Mouse (Mus musculus) E14TG2a.4 (cell line): ENCODE data around the gene Bscl2.
"Not testable (repeated sequence)": the region's sequence is repeated elsewhere in the genome, so short reads cannot be mapped to it uniquely, and the experiment has no call there.

Experiments
- H3K27me3 ChIP-seq: 2 replicates; pipeline ENCODE4 v1.6.1; 2014; ENCODE audit warnings: low read length, control low read depth; ENCODE audit not compliant: insufficient read depth
- H3K36me3 ChIP-seq: 2 replicates; pipeline ENCODE4 v1.6.1; 2014; ENCODE audit warnings: low read length, control low read depth; ENCODE audit not compliant: insufficient read depth
- H3K4me1 ChIP-seq: replicated peaks from 2 replicates; pipeline ENCODE4 v1.6.1; 2014; ENCODE audit warnings: low read depth, low read length, control low read depth
- H3K4me3 ChIP-seq: replicated peaks from 2 replicates; pipeline ENCODE4 v1.5.1; 2014; ENCODE audit warnings: mild to moderate bottlenecking, low read length
- H3K9me3 ChIP-seq: 2 replicates; pipeline ENCODE4 v1.6.1; 2014; ENCODE audit warnings: low read length, control low read depth
- CTCF ChIP-seq: conservative IDR thresholded peaks from 2 replicates; pipeline ENCODE4 v1.5.1; 2014; ENCODE audit warnings: low read length
- NANOG ChIP-seq: IDR thresholded peaks from 2 replicates; pipeline ENCODE4 v1.6.1; 2014; ENCODE audit warnings: borderline replicate concordance, low read length, mixed read lengths
- POU5F1 ChIP-seq: IDR thresholded peaks from 2 replicates; pipeline ENCODE4 v1.6.1; 2014; ENCODE audit warnings: low read length, borderline replicate concordance

Bscl2 gene

GRCm38 (mm10) chr19:8851639-8852038 lies 14.4 kb downstream of the Bscl2 start:
- TF ChIP-seq POU5F1 (no peak), CTCF (peak; percentile 10; the same call in 1 of the 2 replicates), NANOG (no peak)
- H3K27me3 ChIP-seq, result no peaks in the 10 kb centered on the region

GRCm38 (mm10) chr19:8852236-8852928 lies 15.1 kb downstream of the Bscl2 start:
- no peak for TF ChIP-seq NANOG

More at GRCm38 (mm10) chr19:8851639-8852038, 14.4 kb downstream of the Bscl2 start:
- Histone ChIP-seq H3K9me3 (no peaks in the 10 kb centered on the region), H3K4me1 (peaks cover 58% of the 10 kb centered on the region), H3K4me3 (peak overlapping the region; percentile 76), H3K36me3 (peaks cover 22% of the 10 kb centered on the region)

GRCm38 (mm10) chr19:8853117-8853516 lies 15.8 kb downstream of the Bscl2 start:
- peaks cover 8% of the 10 kb centered on the region for H3K36me3 ChIP-seq
- no peaks in the 10 kb centered on the region for H3K27me3 ChIP-seq
- H3K9me3 ChIP-seq, result no peaks in the 10 kb centered on the region
- H3K4me1 ChIP-seq, result peaks cover 43% of the 10 kb centered on the region
- no peak overlapping the region for H3K4me3 ChIP-seq
- TF ChIP-seq CTCF (no peak), POU5F1 (no peak), NANOG (no peak)

More at GRCm38 (mm10) chr19:8852236-8852928, 15.1 kb downstream of the Bscl2 start:
- peaks cover 50% of the 10 kb centered on the region for H3K4me1 ChIP-seq
- H3K27me3 ChIP-seq, result no peaks in the 10 kb centered on the region
- H3K36me3 ChIP-seq, result peaks cover 14% of the 10 kb centered on the region
- no peaks in the 10 kb centered on the region for H3K9me3 ChIP-seq
- peak overlapping the region; percentile 76 for H3K4me3 ChIP-seq

GRCm38 (mm10) chr19:8857689-8858088 lies 20.4 kb downstream of the Bscl2 start:
- Histone ChIP-seq H3K4me1 (peaks cover 1% of the 10 kb centered on the region), H3K36me3 (no peaks in the 10 kb centered on the region), H3K9me3 (no peaks in the 10 kb centered on the region), H3K27me3 (no peaks in the 10 kb centered on the region), H3K4me3 (no peak overlapping the region)
- TF ChIP-seq CTCF (peak; percentile 79), POU5F1 (no peak)

GRCm38 (mm10) chr19:8859018-8859417 lies 21.8 kb downstream of the Bscl2 start:
- TF ChIP-seq POU5F1, result no peak
- TF ChIP-seq NANOG, result no peak
- peak; percentile 29 for TF ChIP-seq CTCF
- H3K9me3 ChIP-seq, result no peaks in the 10 kb centered on the region

GRCm38 (mm10) chr19:8864265-8864664 lies 27.0 kb downstream of the Bscl2 start:
- Histone ChIP-seq H3K9me3 (no peaks in the 10 kb centered on the region), H3K4me3 (no peak overlapping the region)

More at GRCm38 (mm10) chr19:8859018-8859417, 21.8 kb downstream of the Bscl2 start:
- Histone ChIP-seq H3K27me3 (no peaks in the 10 kb centered on the region), H3K4me3 (no peak overlapping the region), H3K36me3 (no peaks in the 10 kb centered on the region), H3K4me1 (no peaks in the 10 kb centered on the region)

GRCm38 (mm10) chr19:8870381-8870780 lies 33.1 kb downstream of the Bscl2 start:
- H3K36me3 ChIP-seq, result peaks cover 34% of the 10 kb centered on the region
- H3K9me3 ChIP-seq, H3K27me3 ChIP-seq: not testable (repeated sequence)
- H3K4me3 ChIP-seq, result peak overlapping the region; percentile 100
- H3K4me1 ChIP-seq, result peaks cover 45% of the 10 kb centered on the region

More at GRCm38 (mm10) chr19:8864265-8864664, 27.0 kb downstream of the Bscl2 start:
- TF ChIP-seq CTCF, result 0 out of 2 replicates have a peak, but pooled peaks have one; percentile 9
- no peak for TF ChIP-seq NANOG
- H3K27me3 ChIP-seq, result no peaks in the 10 kb centered on the region
- H3K4me1 ChIP-seq, result peaks cover 4% of the 10 kb centered on the region; the same call in 1 of the 2 replicates
- H3K36me3 ChIP-seq, result no peaks in the 10 kb centered on the region

- peaks cover 38% of the 10 kb centered on the region for H3K36me3 ChIP-seq
- H3K27me3 ChIP-seq, result no peaks in the 10 kb centered on the region
- peaks cover 46% of the 10 kb centered on the region for H3K4me1 ChIP-seq
- H3K9me3 ChIP-seq, result no peaks in the 10 kb centered on the region
- TF ChIP-seq CTCF, result no peak
- TF ChIP-seq NANOG, result no peak
- TF ChIP-seq POU5F1, result no peak
- H3K4me3 ChIP-seq, result peak overlapping the region; percentile 100
These were observed 33.6 kb downstream of the Bscl2 start for GRCm38 (mm10) chr19:8870838-8871237.
